Mouse (Mus musculus): ENCODE results near the gene Kdelr2. TPM values are rescaled to one million over a fixed set of nuclear protein-coding genes. Genes with fewer than 3 reads are reported as not detected.

The Kdelr2 gene
- polyA plus RNA-seq, 1 experiment from 2014 or later, result 140 TPM

DNA sequence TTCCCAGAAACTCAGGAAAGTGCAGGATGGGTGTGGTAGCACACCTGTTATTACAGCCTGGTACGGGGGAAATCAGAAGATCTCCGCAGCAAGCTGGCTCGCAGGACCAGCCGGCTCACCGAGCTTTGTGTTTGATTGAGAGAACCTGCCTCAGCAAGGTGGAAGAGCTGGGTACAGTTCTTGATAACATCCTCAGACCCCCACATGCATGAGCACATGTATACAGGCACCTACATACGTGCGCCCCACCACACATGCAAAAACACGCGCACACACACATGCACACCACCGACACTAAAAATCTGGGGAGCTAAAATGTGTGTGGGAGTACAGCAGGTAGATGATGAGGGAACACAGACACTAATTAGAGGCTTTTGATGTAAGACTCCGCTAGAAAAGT, 60.0 kb downstream of the Kdelr2 start:
- Histone ChIP-seq H3K27ac (replicated peaks) (0 out of 2 replicates have a peak overlapping the region, but pooled peaks have one; percentile 63), H3K9me3 (replicated peaks) (no peaks in the 10 kb centered on the region), H3K9ac (peak overlapping the region; percentile 76), H3K36me3 (replicated peaks) (peaks cover 19% of the 10 kb centered on the region), H3K4me3 (replicated peaks) (peak overlapping the region; percentile 90), H3K4me1 (replicated peaks) (peaks cover 38% of the 10 kb centered on the region), H3K4me2 (peak overlapping the region; percentile 96), H3K27me3 (peaks cover 8% of the 10 kb centered on the region)
- ATAC-seq (ENCODE audit: insufficient read depth), result no peak
- 83% methylated on average over 11 of the region's 11 CpGs for WGBS (ENCODE audit: insufficient replicate concordance)

DNA sequence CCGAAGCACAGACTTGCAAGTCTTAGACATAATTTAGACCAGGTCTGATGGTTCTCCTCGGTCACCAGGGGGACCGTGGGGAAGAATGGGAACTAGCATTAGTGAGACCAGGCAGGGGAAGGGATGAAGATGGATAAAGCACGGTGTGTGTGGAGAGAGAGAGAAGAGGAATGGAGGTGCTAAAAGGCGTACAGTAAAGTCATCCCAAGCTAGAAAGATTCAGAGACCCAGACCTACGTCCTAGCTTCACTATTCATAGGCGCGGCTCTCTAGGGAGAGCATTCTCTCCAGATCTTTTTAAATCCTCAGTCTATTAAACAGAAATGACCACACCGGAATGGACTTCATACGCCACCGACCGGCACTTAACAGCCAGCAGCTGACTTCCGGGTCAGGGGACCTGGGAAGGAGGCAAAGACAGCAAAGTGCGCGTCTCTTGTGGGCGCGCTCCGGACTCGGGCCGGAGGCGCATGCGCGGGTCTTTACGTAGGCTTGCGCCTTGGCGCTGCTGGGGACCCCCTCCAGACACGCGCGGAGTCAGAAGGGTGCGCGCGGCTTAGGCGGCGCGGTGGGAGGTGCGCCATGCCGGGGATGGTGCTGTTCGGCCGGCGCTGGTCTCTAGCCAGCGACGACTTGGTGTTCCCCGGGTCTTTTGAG, 60.6 kb downstream of the Kdelr2 start, which contains the start of gene Daglb:
TSS of gene Daglb (plus strand) at position 485 of the 657 bp plus-strand sequence.
- H3K4me2 ChIP-seq, result peak within 1 kb of the TSS; percentile 96
- H3K27me3 ChIP-seq, result peaks cover 8% of the 10 kb centered on the region
- peak within 1 kb of the TSS; percentile 63 for H3K27ac ChIP-seq (replicated peaks)
- whole genome bisulfite sequencing (ENCODE audit: insufficient replicate concordance), result 4% methylated on average over 43 of the region's 43 CpGs
- peak within 1 kb of the TSS; percentile 76 for H3K9ac ChIP-seq
- ATAC-seq (ENCODE audit: insufficient read depth), result peak; percentile 91
- H3K9me3 ChIP-seq (replicated peaks), result no peaks in the 10 kb centered on the region
- peak within 1 kb of the TSS; percentile 90 for H3K4me3 ChIP-seq (replicated peaks)
- H3K4me1 ChIP-seq (replicated peaks), result peaks cover 38% of the 10 kb centered on the region
- H3K36me3 ChIP-seq (replicated peaks), result peaks cover 24% of the 10 kb centered on the region

DNA sequence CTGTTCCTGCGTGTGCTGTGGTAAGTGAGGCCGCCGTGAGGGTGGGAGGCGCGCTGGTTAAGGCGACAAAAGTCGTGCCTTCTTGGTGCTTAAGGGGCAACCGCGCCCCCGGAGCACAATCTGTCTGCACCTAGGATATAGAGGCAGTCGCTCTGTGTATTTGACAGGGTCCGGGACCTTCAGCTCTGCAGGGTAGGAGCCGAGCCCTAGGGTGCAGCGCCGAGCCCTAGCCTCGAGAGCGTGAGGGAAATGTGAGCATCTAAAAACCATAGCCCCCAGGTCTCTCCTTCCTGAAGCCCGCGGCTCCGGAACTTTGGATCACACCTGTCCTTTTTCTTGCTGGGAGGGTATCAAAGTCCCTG, 61.1 kb downstream of the Kdelr2 start:
- H3K27ac ChIP-seq (replicated peaks), result peak overlapping the region; percentile 63
- peak overlapping the region; percentile 90 for H3K4me3 ChIP-seq (replicated peaks)
- H3K36me3 ChIP-seq (replicated peaks), result peaks cover 29% of the 10 kb centered on the region
- H3K9ac ChIP-seq, result peak overlapping the region; percentile 76
- no peaks in the 10 kb centered on the region for H3K9me3 ChIP-seq (replicated peaks)
- WGBS (ENCODE audit: insufficient replicate concordance), result under 1% methylated on average over 20 of the region's 20 CpGs
- H3K27me3 ChIP-seq, result peaks cover 4% of the 10 kb centered on the region
- H3K4me1 ChIP-seq (replicated peaks), result peaks cover 38% of the 10 kb centered on the region
- H3K4me2 ChIP-seq, result peak overlapping the region; percentile 96
- peak; percentile 66 for ATAC-seq (ENCODE audit: insufficient read depth)

DNA sequence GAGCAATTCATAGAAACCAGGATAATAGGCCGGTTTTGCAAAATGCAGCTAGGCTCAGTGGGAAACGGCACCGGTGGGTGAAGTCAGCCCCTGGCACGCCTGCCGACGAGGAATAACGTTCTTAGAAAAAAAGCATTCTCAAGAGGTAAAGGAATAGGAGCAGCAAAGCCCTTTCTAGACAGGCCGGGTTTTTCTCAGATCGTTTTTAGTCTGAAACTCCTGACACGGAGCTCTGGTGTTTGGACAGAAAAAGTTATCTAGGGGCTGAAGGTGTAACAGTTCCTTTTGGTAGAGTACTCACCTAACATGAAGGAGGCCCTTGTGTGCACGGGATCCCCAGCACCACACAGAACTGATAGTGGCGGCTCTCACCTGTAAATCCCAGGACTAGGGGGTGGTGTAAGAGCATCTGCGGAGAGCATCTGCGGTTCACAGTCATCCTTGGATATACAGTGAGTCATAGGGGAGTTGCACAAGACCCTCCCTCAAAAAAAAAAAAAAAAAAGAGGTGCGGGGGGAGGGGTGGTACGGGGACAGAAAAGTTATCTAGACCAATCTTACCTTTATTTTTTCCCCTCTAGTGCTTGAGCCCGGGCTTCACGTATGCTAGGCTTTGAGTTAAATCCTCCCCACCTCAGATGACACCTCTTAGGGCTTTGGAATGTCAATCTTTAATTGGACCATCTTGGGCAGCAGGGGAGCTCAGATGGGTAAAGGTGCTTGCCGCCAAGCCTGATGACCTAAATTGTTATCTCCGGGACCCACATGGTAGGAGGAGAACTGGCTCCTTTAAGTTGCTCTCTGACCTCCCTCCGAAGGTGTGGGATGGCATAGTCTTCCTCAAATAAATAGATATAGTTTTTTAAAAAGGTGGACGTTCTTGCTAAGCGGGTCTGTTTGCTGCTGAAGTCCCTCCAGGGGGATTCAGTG, 61.8 kb downstream of the Kdelr2 start:
- peak overlapping the region; percentile 96 for H3K4me2 ChIP-seq
- H3K9ac ChIP-seq, result peak overlapping the region; percentile 76
- H3K4me1 ChIP-seq (replicated peaks), result peaks cover 39% of the 10 kb centered on the region
- peaks cover 4% of the 10 kb centered on the region; the same call in 1 of the 2 replicates for H3K27me3 ChIP-seq
- H3K9me3 ChIP-seq (replicated peaks), result no peaks in the 10 kb centered on the region
- peak; percentile 50 for ATAC-seq (ENCODE audit: insufficient read depth)
- H3K27ac ChIP-seq (replicated peaks), result peak overlapping the region; percentile 63
- peak overlapping the region; percentile 90 for H3K4me3 ChIP-seq (replicated peaks)
- peaks cover 33% of the 10 kb centered on the region for H3K36me3 ChIP-seq (replicated peaks)
- 15% methylated on average over 23 of the region's 23 CpGs for WGBS (ENCODE audit: insufficient replicate concordance)

DNA sequence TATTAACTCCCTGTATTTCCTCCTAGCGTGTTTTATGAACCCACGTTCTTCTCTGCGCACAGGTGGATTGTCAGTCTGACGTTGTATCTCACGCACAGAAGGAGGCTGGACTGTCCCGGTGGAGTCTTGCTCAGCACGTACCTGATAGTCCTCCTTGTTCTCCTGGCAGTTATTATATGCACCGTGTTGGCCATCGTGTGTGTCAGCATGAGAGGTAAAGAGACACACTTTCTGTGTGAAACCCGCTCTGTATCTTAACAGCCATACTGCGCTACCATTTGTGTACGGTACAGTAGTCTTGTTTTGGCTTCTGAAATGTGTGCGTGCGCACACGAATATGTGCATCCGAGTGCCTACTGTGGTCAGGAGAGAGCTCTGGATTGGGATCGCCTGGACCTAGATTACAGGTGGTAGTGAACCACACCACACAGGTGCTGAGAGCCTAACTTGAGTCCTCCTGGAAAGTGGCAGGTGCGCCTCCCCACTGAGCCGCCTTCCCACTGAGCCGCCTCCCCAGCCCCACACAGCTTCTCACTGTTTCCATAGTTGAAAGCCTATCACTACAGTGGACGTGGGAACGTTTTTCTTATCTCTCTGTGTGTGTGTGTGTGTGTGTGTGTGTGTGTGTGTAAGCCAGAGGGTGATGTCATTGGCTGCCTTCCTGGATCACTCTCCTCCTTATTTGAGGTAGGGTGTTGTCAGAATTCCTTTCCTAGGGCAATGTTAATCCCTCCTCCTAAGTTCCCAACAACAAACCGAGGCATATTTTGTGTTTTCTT, 63.4 kb downstream of the Kdelr2 start:
- Histone ChIP-seq H3K27ac (replicated peaks) (no peak overlapping the region), H3K4me2 (peak overlapping the region; percentile 96; the same call in 1 of the 2 replicates), H3K36me3 (replicated peaks) (peaks cover 43% of the 10 kb centered on the region), H3K9me3 (replicated peaks) (no peaks in the 10 kb centered on the region), H3K27me3 (no peaks in the 10 kb centered on the region), H3K4me1 (replicated peaks) (peaks cover 43% of the 10 kb centered on the region), H3K4me3 (replicated peaks) (no peak overlapping the region), H3K9ac (no peak overlapping the region)
- no peak for ATAC-seq (ENCODE audit: insufficient read depth)
- 83% methylated on average over 23 of the region's 23 CpGs for WGBS (ENCODE audit: insufficient replicate concordance)

DNA sequence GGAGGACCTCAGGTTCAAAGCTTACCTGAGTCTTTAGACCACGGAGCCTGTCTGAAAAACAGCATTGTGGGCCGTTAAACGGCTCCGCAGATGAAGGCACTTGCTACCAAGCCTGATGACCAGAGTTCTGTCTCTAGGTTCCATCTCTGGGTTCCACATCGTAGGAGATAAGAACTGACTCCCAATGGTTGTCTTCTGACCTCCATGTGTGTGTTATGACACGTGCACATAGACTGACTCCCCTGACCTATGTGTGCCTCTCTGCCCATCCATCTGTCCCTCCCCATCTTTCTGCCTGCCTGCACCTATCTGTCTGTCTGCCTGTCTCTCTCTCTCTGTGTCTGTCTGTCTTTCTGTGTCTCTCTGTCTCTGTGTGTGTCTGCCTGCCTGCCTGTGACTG, 64.3 kb downstream of the Kdelr2 start:
- WGBS (ENCODE audit: insufficient replicate concordance), result 89% methylated on average over 6 of the region's 6 CpGs
- no peak overlapping the region for H3K9ac ChIP-seq
- no peak overlapping the region for H3K4me2 ChIP-seq
- H3K9me3 ChIP-seq (replicated peaks), result no peaks in the 10 kb centered on the region
- H3K27me3 ChIP-seq, result no peaks in the 10 kb centered on the region
- H3K4me3 ChIP-seq (replicated peaks), result no peak overlapping the region
- H3K36me3 ChIP-seq (replicated peaks), result peaks cover 51% of the 10 kb centered on the region
- H3K4me1 ChIP-seq (replicated peaks), result peaks cover 43% of the 10 kb centered on the region
- no peak for ATAC-seq (ENCODE audit: insufficient read depth)
- no peak overlapping the region for H3K27ac ChIP-seq (replicated peaks)

DNA sequence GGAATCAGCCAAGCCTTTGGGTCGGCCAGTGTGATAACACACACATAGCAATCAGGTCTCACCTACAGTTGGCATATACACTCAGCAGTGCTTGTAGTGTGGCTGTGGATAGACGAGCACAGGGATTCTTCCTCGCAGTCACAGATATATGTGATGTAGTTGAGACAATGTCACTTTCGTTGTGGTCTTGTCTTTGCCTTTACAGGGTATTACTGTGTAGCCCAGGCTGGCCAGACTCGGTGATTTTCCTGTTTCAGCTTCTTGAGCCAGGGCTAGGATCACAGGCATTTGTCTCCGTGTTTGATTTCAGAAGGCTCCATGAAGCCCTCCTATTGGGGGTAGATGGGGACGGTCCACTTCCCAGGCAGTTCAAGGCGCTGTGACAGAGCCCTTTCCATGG, 66.0 kb downstream of the Kdelr2 start:
- Histone ChIP-seq H3K27me3 (no peaks in the 10 kb centered on the region), H3K36me3 (replicated peaks) (peaks cover 68% of the 10 kb centered on the region), H3K27ac (replicated peaks) (no peak overlapping the region), H3K4me2 (no peak overlapping the region), H3K4me3 (replicated peaks) (no peak overlapping the region), H3K9me3 (replicated peaks) (no peaks in the 10 kb centered on the region), H3K9ac (no peak overlapping the region), H3K4me1 (replicated peaks) (peaks cover 33% of the 10 kb centered on the region)
- no peak for ATAC-seq (ENCODE audit: insufficient read depth)
- 79% methylated on average over 8 of the region's 8 CpGs for WGBS (ENCODE audit: insufficient replicate concordance)

DNA sequence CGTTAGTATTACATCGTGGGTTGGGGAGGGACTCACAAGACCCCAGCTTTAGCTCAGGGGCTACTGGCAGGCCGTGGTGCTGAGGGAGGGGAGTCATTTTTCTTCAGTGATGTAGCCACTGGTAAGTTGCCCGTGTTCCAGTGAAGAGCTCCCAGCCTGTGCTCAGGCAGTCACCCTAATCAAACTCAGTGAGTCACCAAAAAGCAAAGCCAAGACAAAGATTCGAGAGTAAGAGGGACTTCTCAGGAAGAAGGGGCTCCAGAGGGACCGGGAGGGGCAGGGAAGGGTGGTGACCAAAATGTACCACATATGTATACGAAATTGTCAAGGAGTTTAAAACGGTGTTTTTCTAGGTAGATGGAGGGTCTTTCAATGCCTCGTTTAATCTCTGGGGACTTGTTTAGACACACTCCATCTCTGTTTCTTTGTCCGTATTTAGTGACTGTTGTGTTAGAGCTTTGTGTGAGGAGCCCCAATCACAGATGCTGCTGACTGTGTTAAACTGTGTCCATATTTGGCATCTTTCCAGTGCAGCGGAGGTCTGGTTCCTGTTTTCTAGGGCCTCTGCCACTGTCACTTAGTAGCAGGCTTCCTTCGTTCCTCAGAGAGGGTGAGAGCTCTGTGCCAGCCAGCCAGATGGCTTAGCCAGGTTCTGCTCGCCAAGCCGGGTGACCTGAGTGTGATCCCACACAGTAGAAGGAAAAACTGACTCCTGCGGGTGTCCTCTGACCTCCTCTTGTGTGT, 67.0 kb downstream of the Kdelr2 start:
- Histone ChIP-seq H3K36me3 (replicated peaks) (peaks cover 78% of the 10 kb centered on the region), H3K27ac (replicated peaks) (0 out of 2 replicates have a peak overlapping the region, but pooled peaks have one; percentile 30), H3K4me1 (replicated peaks) (peaks cover 23% of the 10 kb centered on the region), H3K27me3 (no peaks in the 10 kb centered on the region), H3K9me3 (replicated peaks) (no peaks in the 10 kb centered on the region), H3K4me2 (no peak overlapping the region), H3K4me3 (replicated peaks) (no peak overlapping the region), H3K9ac (no peak overlapping the region)
- 43% methylated on average over 15 of the region's 15 CpGs for WGBS (ENCODE audit: insufficient replicate concordance)
- ATAC-seq (ENCODE audit: insufficient read depth), result no peak; the same call in 1 of the 2 replicates

DNA sequence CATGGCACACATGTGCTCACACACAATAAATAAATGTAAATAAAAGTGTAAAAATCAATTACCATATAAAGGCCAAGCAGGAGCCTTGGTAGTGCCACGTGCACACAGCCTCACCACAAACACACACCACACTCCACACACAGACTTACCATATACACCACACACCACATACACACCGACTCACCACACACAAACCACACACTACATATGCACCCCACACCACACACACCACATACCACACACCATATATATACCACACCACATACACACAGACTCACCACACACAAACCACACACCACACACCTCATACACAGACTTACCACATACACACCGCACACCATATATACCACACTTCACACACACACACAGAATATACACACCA, 67.5 kb downstream of the Kdelr2 start:
- 62% methylated on average over 3 of the region's 3 CpGs for WGBS (ENCODE audit: insufficient replicate concordance)
- Histone ChIP-seq H3K9ac (no peak overlapping the region), H3K4me2 (no peak overlapping the region), H3K4me3 (replicated peaks) (no peak overlapping the region), H3K36me3 (replicated peaks) (peaks cover 84% of the 10 kb centered on the region), H3K27me3 (no peaks in the 10 kb centered on the region), H3K9me3 (replicated peaks) (no peaks in the 10 kb centered on the region), H3K4me1 (replicated peaks) (peaks cover 18% of the 10 kb centered on the region), H3K27ac (replicated peaks) (0 out of 2 replicates have a peak overlapping the region, but pooled peaks have one; percentile 21)
- no peak for ATAC-seq (ENCODE audit: insufficient read depth)

Data from liver, embryonic 15.5 days (tissue).